13 mouse cellular contexts compared by ENCODE assay signal in the genomic region with DNA sequence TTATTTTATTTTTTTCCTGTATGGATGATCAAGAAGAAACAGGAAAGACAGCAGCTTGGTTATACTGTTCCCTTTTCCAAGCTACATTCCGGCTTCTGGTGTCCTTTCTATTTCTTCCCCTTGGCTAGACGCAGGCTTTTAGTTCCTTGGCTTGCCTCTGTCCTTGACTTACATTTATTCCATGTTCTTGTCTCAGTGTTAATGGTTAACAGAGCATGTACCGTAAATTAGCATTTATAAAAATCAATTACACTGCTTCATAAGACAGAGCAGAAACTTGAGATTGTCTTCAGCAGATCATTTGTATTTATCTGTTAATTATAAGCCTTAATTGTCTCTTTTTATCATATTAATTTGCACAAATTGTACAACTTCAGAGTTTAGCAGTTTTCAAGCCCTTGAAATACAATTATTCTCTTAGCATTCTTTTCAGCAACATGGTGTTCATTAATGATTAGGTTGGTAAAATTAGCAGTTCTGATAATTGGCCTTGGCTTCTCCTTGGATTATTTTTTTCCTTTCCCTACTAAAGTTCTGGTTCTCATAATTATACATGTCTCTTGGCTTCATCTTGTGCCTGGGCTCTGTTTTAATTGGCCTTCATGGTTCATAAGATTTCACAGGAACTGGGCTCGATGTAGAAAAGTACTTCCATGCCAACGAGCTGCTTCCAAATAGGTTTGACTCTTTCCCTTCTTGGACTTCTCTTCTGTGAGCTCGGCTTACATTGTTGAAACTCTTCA.
"Had no signal": no experiment of that assay in that cellular context is flagged by ENCODE, and none has a peak within 500 bp of the region (broad histone marks: within the 10 kb centered on the region; RNA-seq: fewer than 3 reads in every experiment).

No protein-coding gene starts in this region.

- H3K9ac ChIP-seq: limb, embryonic 13.5 days; liver, embryonic 14.5 days; neural tube, embryonic 15.5 days had no signal

- H3K36me3 ChIP-seq: limb, embryonic 13.5 days; neural tube, embryonic 15.5 days had no signal

- DNase-seq: kidney, postnatal 10 days; kidney, postnatal 4 days; left cerebral cortex, postnatal 4 days; lung, adult 18-20 months; midbrain, embryonic 14.5 days; right cerebral cortex, adult 18-20 months; right cerebral cortex, postnatal 25 days; thymus, postnatal 36 days had no signal

- H3K27me3 ChIP-seq: limb, embryonic 13.5 days; neural tube, embryonic 15.5 days had no signal

- H3K27ac ChIP-seq: layer of hippocampus, adult 2 months; limb, embryonic 13.5 days; liver, embryonic 14.5 days; neural tube, embryonic 15.5 days had no signal

- H3K9me3 ChIP-seq: limb, embryonic 13.5 days; neural tube, embryonic 15.5 days had no signal

- H3K4me3 ChIP-seq: layer of hippocampus, adult 2 months; limb, embryonic 13.5 days; myocyte; neural tube, embryonic 15.5 days had no signal

- H3K4me2 ChIP-seq: limb, embryonic 13.5 days; neural tube, embryonic 15.5 days had no signal
